Comparison of ENCODE assay signal across 9 mouse cellular contexts in genomic region chr19:6910306-6910705, GRCm38 (mm10). TPM values are rescaled to one million over a fixed set of nuclear protein-coding genes. Genes with fewer than 3 reads are reported as not detected.
DNase-seq lines count a peak whose midpoint lies in the region; ATAC-seq and TF ChIP-seq lines count a peak whose summit lies in the region.
"Not testable (repeated sequence)": the region's sequence is repeated elsewhere in the genome, so short reads cannot be mapped to it uniquely, and the experiment has no call there.
"Had no signal": no experiment of that assay in that cellular context is flagged by ENCODE, and none has a peak within 500 bp of the region (broad histone marks: within the 10 kb centered on the region; RNA-seq: fewer than 3 reads in every experiment).

No protein-coding gene starts in this region.

- TF ChIP-seq CTCF in MEL (IDR thresholded peaks at IDR 0.05 in 2 of 3, conservative IDR thresholded peaks at IDR 0.05 in 1 of 3; ENCODE audit: control insufficient read depth in 1 of 3, insufficient read depth in 1 of 3, low read depth in 2 of 3, low read length in 3 of 3, poor library complexity in 1 of 3, severe bottlenecking in 1 of 3); cerebellum, adult 2 months (IDR thresholded peaks at IDR 0.05; ENCODE audit: borderline replicate concordance, insufficient read depth, low read depth, low read length): not testable (repeated sequence)

- WGBS in cerebellum, adult 2 months = 1% methylated on average over 30 of the region's 30 CpGs
- 2% methylated on average over 30 of the region's 30 CpGs for WGBS in forebrain, embryonic 12.5 days
- under 1% methylated on average over 30 of the region's 30 CpGs for WGBS in hindbrain, embryonic 10.5 days
- under 1% methylated on average over 30 of the region's 30 CpGs for WGBS in lung, embryonic 15.5 days

- H3K4me3 ChIP-seq in MEL (ENCODE audit: control insufficient read depth in 1 of 2, insufficient read depth in 1 of 2, low read depth in 2 of 2, low read length in 2 of 2) = peak overlapping the region; percentile 65 to 88
- peak overlapping the region; percentile 92 for H3K4me3 ChIP-seq in cerebellum, adult 2 months (replicated peaks; ENCODE audit: insufficient read depth, low read depth, low read length)
- peak overlapping the region; percentile 65 for H3K4me3 ChIP-seq in forebrain, embryonic 12.5 days (replicated peaks)
- H3K4me3 ChIP-seq in hindbrain, embryonic 10.5 days = peak overlapping the region; percentile 71
- peak overlapping the region; percentile 56 for H3K4me3 ChIP-seq in lung, embryonic 15.5 days
- peak overlapping the region; percentile 85 for H3K4me3 ChIP-seq in myocyte

- TF ChIP-seq POLR2A in MEL (IDR thresholded peaks at IDR 0.05; ENCODE audit: control insufficient read depth in 1 of 2, insufficient read depth in 1 of 2, low read depth in 1 of 2, low read length in 2 of 2, poor library complexity in 1 of 2); cerebellum, adult 2 months (IDR thresholded peaks at IDR 0.05; ENCODE audit: borderline replicate concordance, insufficient read depth, low read length); myocyte (IDR thresholded peaks at IDR 0.05; ENCODE audit: insufficient read length, low read depth): not testable (repeated sequence)

- peak overlapping the region; percentile 99 for H3K27ac ChIP-seq in MEL (ENCODE audit: control insufficient read depth, low read depth, low read length)
- H3K27ac ChIP-seq in cerebellum, adult 2 months (ENCODE audit: insufficient read depth, low read length) = 0 out of 2 replicates have a peak overlapping the region, but pooled peaks have one; percentile 80
- H3K27ac ChIP-seq in forebrain, embryonic 12.5 days = peak overlapping the region; percentile 98
- peak overlapping the region; percentile 90 for H3K27ac ChIP-seq in hindbrain, embryonic 10.5 days
- peak overlapping the region; percentile 97 for H3K27ac ChIP-seq in lung, embryonic 15.5 days

- H3K4me1 ChIP-seq in MEL (ENCODE audit: control insufficient read depth in 1 of 2, insufficient read depth in 2 of 2, low read length in 2 of 2); cerebellum, adult 2 months (ENCODE audit: control insufficient read depth, insufficient read depth, low read length): not testable (repeated sequence)
- H3K4me1 ChIP-seq in forebrain, embryonic 12.5 days = peaks cover 29% of the 10 kb centered on the region
- peaks cover 46% of the 10 kb centered on the region for H3K4me1 ChIP-seq in hindbrain, embryonic 10.5 days (replicated peaks)
- H3K4me1 ChIP-seq in lung, embryonic 15.5 days = peaks cover 26% of the 10 kb centered on the region

- H3K9ac ChIP-seq in MEL (ENCODE audit: control insufficient read depth, low read depth, low read length, poor library complexity, severe bottlenecking) = peak overlapping the region; percentile 92
- H3K9ac ChIP-seq in forebrain, embryonic 12.5 days = peak overlapping the region; percentile 72
- peak overlapping the region; percentile 60 for H3K9ac ChIP-seq in lung, embryonic 15.5 days

- DNase-seq in MEL (ENCODE audit: low read depth, low spot score) = peak; percentile 79
- DNase-seq in cerebellum, adult 2 months = peak in 1 of 2 experiments; percentile 54
- peak; percentile 52 for DNase-seq in hindbrain, embryonic 10.5 days (ENCODE audit: low spot score)
- peak; percentile 69 to 82 for DNase-seq in kidney, postnatal 4 days
- DNase-seq in testis, postnatal 10 days (ENCODE audit: low spot score) = peak; percentile 73

- not testable (repeated sequence) for H3K27me3 ChIP-seq in MEL (ENCODE audit: control insufficient read depth in 1 of 2, insufficient read depth in 2 of 2, low read length in 2 of 2); cerebellum, adult 2 months (ENCODE audit: control insufficient read depth, insufficient read depth, low read length); forebrain, embryonic 12.5 days; hindbrain, embryonic 10.5 days (ENCODE audit: insufficient read depth, poor library complexity, severe bottlenecking); lung, embryonic 15.5 days; myocyte (ENCODE audit: control insufficient read depth, insufficient read depth, insufficient read length)

- peak; percentile 42 for ATAC-seq in forebrain, embryonic 12.5 days (ENCODE audit: low FRiP score)
- ATAC-seq in lung, embryonic 15.5 days (ENCODE audit: borderline replicate concordance, extremely low read depth, low FRiP score, low TSS enrichment) = peak; percentile 58

- not testable (repeated sequence) for H3K36me3 ChIP-seq in MEL (ENCODE audit: control insufficient read depth in 1 of 2, insufficient read depth in 2 of 2, low read length in 2 of 2)
- peaks cover 53% of the 10 kb centered on the region for H3K36me3 ChIP-seq in forebrain, embryonic 12.5 days (replicated peaks)
- peaks cover 60% of the 10 kb centered on the region for H3K36me3 ChIP-seq in hindbrain, embryonic 10.5 days
- peaks cover 41% of the 10 kb centered on the region for H3K36me3 ChIP-seq in lung, embryonic 15.5 days
- peaks cover 11% of the 10 kb centered on the region for H3K36me3 ChIP-seq in myocyte (ENCODE audit: control insufficient read depth, insufficient read depth)

- H3K79me2 ChIP-seq in MEL (ENCODE audit: control insufficient read depth, insufficient read depth, low read length, poor library complexity) (peaks cover 30% of the 10 kb centered on the region), myocyte (ENCODE audit: control insufficient read depth, insufficient read depth) (peaks cover 25% of the 10 kb centered on the region)

- peak overlapping the region; percentile 72 for H3K4me2 ChIP-seq in forebrain, embryonic 12.5 days
- H3K4me2 ChIP-seq in lung, embryonic 15.5 days = peak overlapping the region; percentile 71
- peak overlapping the region; percentile 84 for H3K4me2 ChIP-seq in myocyte (ENCODE audit: low read depth)

- not testable (repeated sequence) for H3K9me3 ChIP-seq in MEL (replicated peaks; ENCODE audit: insufficient read depth, low read length); forebrain, embryonic 12.5 days; hindbrain, embryonic 10.5 days; lung, embryonic 15.5 days

- not testable (repeated sequence) for TF ChIP-seq EP300 in MEL (IDR thresholded peaks at IDR 0.05; ENCODE audit: low read depth in 1 of 2, low read length in 2 of 2)

- peak overlapping the region; percentile 40 for H3ac ChIP-seq in myocyte (ENCODE audit: control insufficient read depth, insufficient read length)

- not testable (repeated sequence) for TF ChIP-seq RAD21 in MEL (IDR thresholded peaks at IDR 0.05; ENCODE audit: low read depth, low read length)

RNA-seq across cellular contexts. Expression of gene Prdx5, which starts 0.4 kb away (rescaled TPM):
- 127 and 130 TPM in 2 replicates for total RNA-seq in MEL (2012; rRNA removed)
- polyA plus RNA-seq in MEL (2012; ENCODE audit: insufficient read depth in 1 of 2, insufficient read length in 2 of 2, low read depth in 1 of 2, low replicate concordance in 2 of 2, missing spikeins in 1 of 2) (100 to 1,000 TPM in 1 of 2 experiments, not detected in 1; 246 TPM), myocyte (2012; fragmentation: generic; extraction: Trizol) (276 TPM)
- 500 and 537 TPM in 2 replicates for polyA plus RNA-seq in cerebellum, adult 2 months (2012; rRNA removed)
- polyA plus RNA-seq in forebrain, embryonic 12.5 days (2016; fragmentation: Nextera tagmentation; extraction: Ambion mirVana) = 148 and 160 TPM in 2 replicates
- 155 and 196 TPM in 2 replicates for polyA plus RNA-seq in hindbrain, embryonic 10.5 days (2016; fragmentation: Nextera tagmentation; extraction: Ambion mirVana)
- polyA plus RNA-seq in lung, embryonic 15.5 days (2015; fragmentation: Nextera tagmentation; extraction: Ambion mirVana) = 245 and 260 TPM in 2 replicates

RNA-seq across cellular contexts. Expression of gene Trmt112, which starts 0.8 kb away (rescaled TPM):
- total RNA-seq in MEL (2012; rRNA removed) = 285 and 294 TPM in 2 replicates
- polyA plus RNA-seq in MEL (2012; ENCODE audit: insufficient read depth in 1 of 2, insufficient read length in 2 of 2, low read depth in 1 of 2, low replicate concordance in 2 of 2, missing spikeins in 1 of 2) (100 to 1,000 TPM in 1 of 2 experiments, not detected in 1; 319 TPM), myocyte (2012; fragmentation: generic; extraction: Trizol) (281 TPM)
- 122 and 124 TPM in 2 replicates for polyA plus RNA-seq in cerebellum, adult 2 months (2012; rRNA removed)
- polyA plus RNA-seq in forebrain, embryonic 12.5 days (2016; fragmentation: Nextera tagmentation; extraction: Ambion mirVana) = 137 and 138 TPM in 2 replicates
- polyA plus RNA-seq in hindbrain, embryonic 10.5 days (2016; fragmentation: Nextera tagmentation; extraction: Ambion mirVana) = 148 and 157 TPM in 2 replicates
- polyA plus RNA-seq in lung, embryonic 15.5 days (2015; fragmentation: Nextera tagmentation; extraction: Ambion mirVana) = 137 and 153 TPM in 2 replicates

RNA-seq across cellular contexts. Expression of gene Esrra, which starts 11.3 kb away (rescaled TPM):
- 30.5 and 40.9 TPM in 2 replicates for total RNA-seq in MEL (2012; rRNA removed)
- polyA plus RNA-seq in MEL (2012; ENCODE audit: insufficient read depth in 1 of 2, insufficient read length in 2 of 2, low read depth in 1 of 2, low replicate concordance in 2 of 2, missing spikeins in 1 of 2) = 10 to 100 TPM in 1 of 2 experiments, not detected in 1; 32.5 TPM
- 95.3 and 103 TPM in 2 replicates for polyA plus RNA-seq in cerebellum, adult 2 months (2012; rRNA removed)
- 11.4 and 13.0 TPM in 2 replicates for polyA plus RNA-seq in forebrain, embryonic 12.5 days (2016; fragmentation: Nextera tagmentation; extraction: Ambion mirVana)
- polyA plus RNA-seq in hindbrain, embryonic 10.5 days (2016; fragmentation: Nextera tagmentation; extraction: Ambion mirVana) = 8.4 and 12.0 TPM in 2 replicates
- 9.3 and 9.5 TPM in 2 replicates for polyA plus RNA-seq in lung, embryonic 15.5 days (2015; fragmentation: Nextera tagmentation; extraction: Ambion mirVana)
- 52.7 TPM for polyA plus RNA-seq in myocyte (2012; fragmentation: generic; extraction: Trizol)

RNA-seq across cellular contexts. Expression of gene Catsperz, which starts 14.9 kb away (rescaled TPM):
- 0.65 TPM in 1 of 2 replicates, not detected in the other for total RNA-seq in MEL (2012; rRNA removed)
- polyA plus RNA-seq in MEL (2012; ENCODE audit: insufficient read depth in 1 of 2, insufficient read length in 2 of 2, low read depth in 1 of 2, low replicate concordance in 2 of 2, missing spikeins in 1 of 2) (1 to 10 TPM in 1 of 2 experiments, not detected in 1; 2.4 TPM), myocyte (2012; fragmentation: generic; extraction: Trizol) (0.28 TPM)
- polyA plus RNA-seq in cerebellum, adult 2 months (2012; rRNA removed) = 2.8 and 3.2 TPM in 2 replicates
- polyA plus RNA-seq in forebrain, embryonic 12.5 days (2016; fragmentation: Nextera tagmentation; extraction: Ambion mirVana) = 0.27 TPM in 1 of 2 replicates, not detected in the other
- 0.46 TPM in 1 of 2 replicates, not detected in the other for polyA plus RNA-seq in hindbrain, embryonic 10.5 days (2016; fragmentation: Nextera tagmentation; extraction: Ambion mirVana)
- 2.5 and 3.4 TPM in 2 replicates for polyA plus RNA-seq in lung, embryonic 15.5 days (2015; fragmentation: Nextera tagmentation; extraction: Ambion mirVana)
- total RNA-seq: gastrocnemius, adult 8-10 months had no signal

RNA-seq across cellular contexts. Expression of gene Kcnk4, which starts 24.0 kb away (rescaled TPM):
- 0.15 TPM in 1 of 2 replicates, not detected in the other for total RNA-seq in MEL (2012; rRNA removed)
- 1 to 10 TPM in 1 of 2 experiments, not detected in 1; 1.8 TPM for polyA plus RNA-seq in MEL (2012; ENCODE audit: insufficient read depth in 1 of 2, insufficient read length in 2 of 2, low read depth in 1 of 2, low replicate concordance in 2 of 2, missing spikeins in 1 of 2)
- polyA plus RNA-seq in cerebellum, adult 2 months (2012; rRNA removed) = 5.8 and 5.9 TPM in 2 replicates
- 0.21 TPM in 1 of 2 replicates, not detected in the other for polyA plus RNA-seq in forebrain, embryonic 12.5 days (2016; fragmentation: Nextera tagmentation; extraction: Ambion mirVana)
- polyA plus RNA-seq in hindbrain, embryonic 10.5 days (2016; fragmentation: Nextera tagmentation; extraction: Ambion mirVana) = not detected in 2 replicates
- 0.13 and 0.22 TPM in 2 replicates for polyA plus RNA-seq in lung, embryonic 15.5 days (2015; fragmentation: Nextera tagmentation; extraction: Ambion mirVana)
- 0.12 TPM for polyA plus RNA-seq in myocyte (2012; fragmentation: generic; extraction: Trizol)
- total RNA-seq: gastrocnemius, adult 8-10 months had no signal
